Mouse (Mus musculus) hindbrain, embryonic 12.5 days (tissue): ENCODE measurements around the gene Gpr63. TPM values are rescaled to one million over a fixed set of nuclear protein-coding genes. Genes with fewer than 3 reads are reported as not detected.
"Not testable (repeated sequence)": the region's sequence is repeated elsewhere in the genome, so short reads cannot be mapped to it uniquely, and the experiment has no call there.

Source experiments
- ATAC-seq: fragments of 200-750 bp; cut with Nextera tagmentation; 2 replicates; pipeline ENCODE4 v1.8.0; 2017; ENCODE audit warnings: moderate TSS enrichment; ENCODE audit not compliant: low FRiP score
- H3K27ac ChIP-seq: fragments of 300-500 bp; sonication (generic); 2 replicates; pipeline ENCODE4 v1.5.1; 2016; ENCODE audit warnings: mild to moderate bottlenecking
- H3K27me3 ChIP-seq: fragments of 300-500 bp; sonication (generic); 2 replicates; pipeline ENCODE4 v1.6.1; 2016; ENCODE audit warnings: mild to moderate bottlenecking
- H3K36me3 ChIP-seq: fragments of 300-500 bp; sonication (generic); 2 replicates; pipeline ENCODE4 v1.6.1; 2016; ENCODE audit warnings: mild to moderate bottlenecking
- H3K4me1 ChIP-seq: fragments of 300-500 bp; sonication (generic); 2 replicates; pipeline ENCODE4 v1.6.1; 2016
- H3K4me2 ChIP-seq: fragments of 300-500 bp; sonication (generic); replicated peaks from 2 replicates; pipeline ENCODE4 v1.6.1; 2016; ENCODE audit warnings: mild to moderate bottlenecking
- H3K4me3 ChIP-seq: fragments of 300-500 bp; sonication (generic); 2 replicates; pipeline ENCODE4 v1.5.1; 2016; ENCODE audit warnings: mild to moderate bottlenecking
- H3K9ac ChIP-seq: fragments of 300-500 bp; sonication (generic); 2 replicates; pipeline ENCODE4 v1.6.1; 2016; ENCODE audit warnings: mild to moderate bottlenecking, moderate library complexity
- H3K9me3 ChIP-seq: fragments of 300-500 bp; sonication (generic); replicated peaks from 2 replicates; pipeline ENCODE4 v1.6.1; 2016; ENCODE audit warnings: mild to moderate bottlenecking
- WGBS: fragments of 180-500 bp; shearing (Covaris S2); methylation state at CpG from one replicate; pipeline ENCODE4 v1.1.7; 2016; 5-methylcytosine and 5-hydroxymethylcytosine counted together
- polyA plus RNA-seq: library from polyadenylated mRNA; unstranded; fragments of >200 nt; fragmentation: Nextera tagmentation; extraction: Ambion mirVana; gene quantifications from 2 replicates; pipeline ENCODE4 v1.2.1, GENCODE M21; 2016

The Gpr63 gene
- polyA plus RNA-seq, 1 experiment from 2014 or later: 2.3 TPM

- no peak overlapping the region for H3K9ac ChIP-seq
- no peak for ATAC-seq
- H3K4me1 ChIP-seq: no peaks in the 10 kb centered on the region
- no peaks in the 10 kb centered on the region for H3K9me3 ChIP-seq
- H3K4me3 ChIP-seq: no peak overlapping the region
- 73% methylated on average over 5 of the region's 5 CpGs for WGBS
- H3K27me3 ChIP-seq: no peaks in the 10 kb centered on the region
- H3K36me3 ChIP-seq: peaks cover 15% of the 10 kb centered on the region
- H3K4me2 ChIP-seq: no peak overlapping the region
- H3K27ac ChIP-seq: no peak overlapping the region
Measured at GRCm38 (mm10) chr4:25011780-25012179, 45.6 kb downstream of the Gpr63 start.

DNA sequence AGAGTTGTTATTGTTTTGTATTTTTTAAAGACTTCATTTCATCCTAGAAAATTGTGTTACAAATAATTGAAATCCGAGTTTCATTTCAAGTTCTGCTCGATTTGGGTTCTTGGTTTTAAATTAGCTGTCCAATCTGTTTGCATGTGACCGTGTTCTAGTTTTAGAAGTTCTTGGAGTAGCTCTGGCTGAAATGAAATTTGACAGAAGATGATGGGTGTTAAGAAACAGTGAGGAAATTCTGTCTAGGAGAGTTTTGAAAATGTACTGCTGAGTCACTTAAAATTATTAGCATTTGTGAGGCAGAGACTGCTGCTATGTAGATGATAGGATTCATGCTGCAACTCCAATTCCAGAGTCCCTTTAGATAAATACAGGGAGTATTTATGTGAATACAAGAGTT is 46.5 kb downstream of the Gpr63 start:
- Histone ChIP-seq H3K9ac (no peak overlapping the region), H3K4me1 (no peaks in the 10 kb centered on the region), H3K27ac (no peak overlapping the region), H3K36me3 (peaks cover 6% of the 10 kb centered on the region; the same call in 1 of the 2 replicates), H3K27me3 (no peaks in the 10 kb centered on the region), H3K4me3 (no peak overlapping the region), H3K4me2 (no peak overlapping the region), H3K9me3 (no peaks in the 10 kb centered on the region)
- no peak for ATAC-seq
- 92% methylated on average over 3 of the region's 3 CpGs for WGBS

- H3K4me1 ChIP-seq: no peaks in the 10 kb centered on the region
- no peak overlapping the region for H3K9ac ChIP-seq
- WGBS: 90% methylated on average over 2 of the region's 2 CpGs
- H3K27ac ChIP-seq: no peak overlapping the region
- ATAC-seq: no peak
- no peak overlapping the region for H3K4me2 ChIP-seq
- no peaks in the 10 kb centered on the region for H3K9me3 ChIP-seq
- H3K36me3 ChIP-seq: no peaks in the 10 kb centered on the region
- no peak overlapping the region for H3K4me3 ChIP-seq
- no peaks in the 10 kb centered on the region for H3K27me3 ChIP-seq
Measured at GRCm38 (mm10) chr4:25015017-25015655, 48.9 kb downstream of the Gpr63 start.

GRCm38 (mm10) chr4:25028252-25028651 is 62.0 kb downstream of the Gpr63 start:
- Histone ChIP-seq H3K27me3 (no peaks in the 10 kb centered on the region), H3K4me1 (no peaks in the 10 kb centered on the region), H3K36me3 (no peaks in the 10 kb centered on the region), H3K27ac (no peak overlapping the region), H3K4me3 (no peak overlapping the region), H3K4me2 (no peak overlapping the region), H3K9me3 (no peaks in the 10 kb centered on the region), H3K9ac (no peak overlapping the region)
- 82% methylated on average over 2 of the region's 2 CpGs for WGBS
- ATAC-seq: no peak

DNA sequence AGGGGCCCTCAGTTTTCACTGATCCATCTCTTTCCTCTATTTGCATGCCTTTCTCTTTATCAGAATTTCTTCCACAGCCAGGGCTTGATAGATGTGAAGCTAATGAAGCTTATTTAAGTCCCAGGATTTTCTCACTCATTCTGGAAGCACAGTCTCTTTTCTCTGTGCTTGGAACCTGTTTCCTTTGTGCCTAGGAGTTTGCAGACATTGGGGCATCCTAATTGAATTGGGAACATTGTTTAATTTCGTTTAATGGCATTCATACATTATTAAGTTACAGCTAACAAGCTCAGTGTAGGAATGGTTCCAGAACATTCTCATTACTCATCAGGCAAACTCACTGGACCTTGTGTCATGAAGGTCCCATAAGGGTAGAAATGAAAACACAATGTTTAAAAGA is 62.5 kb downstream of the Gpr63 start:
- no peaks in the 10 kb centered on the region for H3K4me1 ChIP-seq
- H3K4me2 ChIP-seq: no peak overlapping the region
- no peaks in the 10 kb centered on the region for H3K36me3 ChIP-seq
- no peaks in the 10 kb centered on the region for H3K9me3 ChIP-seq
- WGBS: 63% methylated on average over 1 of the region's 1 CpGs
- ATAC-seq: no peak
- H3K27me3 ChIP-seq: no peaks in the 10 kb centered on the region
- H3K4me3 ChIP-seq: no peak overlapping the region
- H3K9ac ChIP-seq: no peak overlapping the region
- no peak overlapping the region for H3K27ac ChIP-seq

DNA sequence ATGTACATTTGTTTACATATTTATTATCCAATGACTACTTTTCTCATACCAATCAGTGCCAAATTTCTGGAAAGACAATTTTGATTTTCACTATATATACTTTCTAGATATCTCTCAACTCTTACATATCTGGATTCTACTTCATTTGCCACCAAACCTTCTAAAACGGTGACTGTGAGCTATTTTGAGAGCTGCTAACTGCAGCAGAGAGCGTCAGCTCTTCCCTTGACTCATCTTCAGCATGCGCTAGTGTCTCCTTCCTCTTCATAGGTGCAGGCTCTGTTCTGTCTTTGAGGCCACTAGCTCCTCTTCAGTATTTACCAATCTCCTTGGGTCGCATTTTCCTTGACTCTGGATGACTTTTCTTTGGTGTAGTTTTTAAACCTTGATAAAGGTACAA is 63.7 kb downstream of the Gpr63 start:
- Histone ChIP-seq H3K4me2 (no peak overlapping the region), H3K27ac (no peak overlapping the region), H3K4me1 (no peaks in the 10 kb centered on the region), H3K36me3 (no peaks in the 10 kb centered on the region), H3K27me3 (no peaks in the 10 kb centered on the region), H3K9ac (no peak overlapping the region), H3K9me3 (no peaks in the 10 kb centered on the region), H3K4me3 (no peak overlapping the region)
- ATAC-seq: no peak
- WGBS: 80% methylated on average over 4 of the region's 4 CpGs

DNA sequence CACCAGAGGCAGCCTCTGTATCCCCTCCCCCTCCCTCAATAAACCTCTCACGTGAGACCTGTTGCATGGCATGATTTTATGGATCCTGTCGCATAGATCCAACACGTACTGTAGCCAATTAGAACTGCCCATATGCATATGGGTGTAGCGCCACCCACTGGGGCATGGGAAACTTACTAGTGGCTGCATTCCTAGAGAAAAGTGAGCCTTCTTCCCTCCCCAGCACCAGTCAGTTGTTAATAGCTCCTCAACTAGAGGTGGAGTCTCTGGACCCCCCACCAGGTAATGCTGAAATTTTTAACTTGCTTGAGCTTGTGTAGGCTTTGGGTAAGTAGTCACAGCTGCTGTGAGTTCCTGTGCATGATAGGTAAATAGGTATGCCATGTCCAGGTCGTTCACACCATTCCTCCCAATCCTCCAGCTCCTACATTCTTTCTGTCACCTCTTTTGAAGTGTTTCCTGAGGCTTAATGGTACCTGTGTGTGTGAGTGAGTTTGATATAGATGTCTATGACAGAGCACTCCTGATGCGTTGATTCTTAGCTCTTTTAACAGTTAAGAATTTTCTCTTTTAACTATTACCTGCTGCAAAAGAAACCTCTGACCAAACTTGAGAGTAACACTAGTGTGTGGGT is 69.1 kb downstream of the Gpr63 start:
- Histone ChIP-seq H3K36me3 (no peaks in the 10 kb centered on the region), H3K27me3 (no peaks in the 10 kb centered on the region), H3K27ac (no peak overlapping the region), H3K9ac (no peak overlapping the region), H3K4me1 (no peaks in the 10 kb centered on the region), H3K4me2 (no peak overlapping the region), H3K4me3 (no peak overlapping the region), H3K9me3 (no peaks in the 10 kb centered on the region)
- no peak for ATAC-seq
- WGBS: 34% methylated on average over 6 of the region's 6 CpGs

GRCm38 (mm10) chr4:25035806-25036205 is 69.6 kb downstream of the Gpr63 start:
- H3K4me3 ChIP-seq: no peak overlapping the region
- no peaks in the 10 kb centered on the region for H3K4me1 ChIP-seq
- no peaks in the 10 kb centered on the region for H3K36me3 ChIP-seq
- no peaks in the 10 kb centered on the region for H3K27me3 ChIP-seq
- H3K27ac ChIP-seq: no peak overlapping the region
- WGBS: 72% methylated on average over 2 of the region's 2 CpGs
- no peak overlapping the region for H3K4me2 ChIP-seq
- H3K9ac ChIP-seq: no peak overlapping the region
- H3K9me3 ChIP-seq: no peaks in the 10 kb centered on the region
- no peak for ATAC-seq

DNA sequence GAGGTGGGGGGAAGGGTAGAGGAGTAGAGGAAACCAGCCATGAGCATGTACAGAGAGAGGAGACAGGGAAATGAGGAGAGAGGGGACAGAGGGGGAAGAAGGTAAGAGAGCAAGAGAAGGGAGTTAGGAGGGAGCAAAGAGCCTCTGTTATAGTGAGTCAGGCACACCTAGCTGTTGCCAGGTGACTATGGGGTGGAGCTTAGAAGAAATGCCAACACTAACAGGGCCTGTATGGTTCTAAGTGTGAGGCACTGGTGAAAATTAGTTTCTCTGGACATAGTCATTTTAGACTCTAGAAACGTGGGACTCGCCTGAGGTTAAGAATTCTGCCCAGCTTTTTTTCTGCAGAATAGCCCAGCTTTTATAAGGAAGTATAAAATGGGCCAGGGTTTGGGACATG is 71.1 kb downstream of the Gpr63 start:
- Histone ChIP-seq H3K4me1 (no peaks in the 10 kb centered on the region), H3K27me3 (no peaks in the 10 kb centered on the region), H3K4me3 (no peak overlapping the region), H3K27ac (no peak overlapping the region), H3K9me3 (no peaks in the 10 kb centered on the region), H3K36me3 (no peaks in the 10 kb centered on the region), H3K4me2 (no peak overlapping the region), H3K9ac (no peak overlapping the region)
- ATAC-seq: no peak
- WGBS: 73% methylated on average over 2 of the region's 2 CpGs

- H3K9me3 ChIP-seq, H3K4me1 ChIP-seq, H3K36me3 ChIP-seq, ATAC-seq, H3K27me3 ChIP-seq, H3K4me2 ChIP-seq, H3K9ac ChIP-seq, H3K4me3 ChIP-seq, H3K27ac ChIP-seq: not testable (repeated sequence)
- WGBS: 85% methylated on average over 1 of the region's 1 CpGs
Measured at GRCm38 (mm10) chr4:25055541-25055940, 89.3 kb downstream of the Gpr63 start.

Other genes with a start within 250 kb of the Gpr63 start
- 12.9 and 13.1 TPM in 2 replicates for gene Klhl32, start 115.3 kb upstream of the Gpr63 start, polyA plus RNA-seq
- 54.2 and 58.4 TPM in 2 replicates for gene Ndufaf4, start 68.3 kb upstream of the Gpr63 start, polyA plus RNA-seq